Mouse (Mus musculus) gastrocnemius, postnatal 36 days (tissue): Measurements from ENCODE around the gene Olfr284. TPM values are rescaled to one million over a fixed set of nuclear protein-coding genes. Genes with fewer than 3 reads are reported as not detected.

ENCODE experiments used
- DNase-seq, 2 experiments: peaks; one replicate each; pipeline ENCODE4 v3.0.0; 2022
- intact Hi-C: fragments of 180-260 bp; cut with DNase I; formaldehyde crosslinking; loops from one replicate; pipeline ENCODE4 v1.15.1; 2025
- long read RNA-seq, 2 experiments: library from polyadenylated mRNA; stranded (forward); transcript quantifications; one replicate each; pipeline ENCODE4 v2.0.0; 2021
- total RNA-seq, 2 experiments: library from RNA; stranded (reverse); gene quantifications; 2 replicates each; pipeline ENCODE4 v1.2.3; 2021

Gene Olfr284
- total RNA-seq: not detected
- long read RNA-seq, experiment 1: 0 reads
- long read RNA-seq, experiment 2: 0 reads

GRCm38 (mm10) chr15:98340887-98341286 is at the start of gene Olfr284:
Gene Olfr284 (minus strand): TSS chr15:98340987.
- DNase-seq: no peak
- intact Hi-C loops: no loop called here

- intact Hi-C loops: loop anchor here (2.0 to 10.0 kb wide), 2 partner anchors 207 to 325 kb away; no protein-coding TSS in a partner anchor
- peak; percentile 37 to 72 for DNase-seq
Measured at GRCm38 (mm10) chr15:98389796-98390195, 49.0 kb upstream of the Olfr284 start.

GRCm38 (mm10) chr15:98387621-98388020 is 46.8 kb upstream of the Olfr284 start:
- intact Hi-C loops: loop anchor here (2.0 to 10.0 kb wide), 2 partner anchors 205 to 323 kb away; no protein-coding TSS in a partner anchor
- DNase-seq: no peak

GRCm38 (mm10) chr15:98380846-98381245 is 40.1 kb upstream of the Olfr284 start, which contains the start of gene Olfr283:
Gene Olfr283 (minus strand): TSS chr15:98380946.
- no peak for DNase-seq
- intact Hi-C loops: loop anchor here (10.0 kb wide), 1 partner anchor 316 kb away; no protein-coding TSS in a partner anchor

GRCm38 (mm10) chr15:98378209-98378608 is 37.4 kb upstream of the Olfr284 start:
- intact Hi-C loops: no loop called here
- DNase-seq: no peak

GRCm38 (mm10) chr15:98317177-98317724 is 23.5 kb downstream of the Olfr284 start, which contains the start of gene Olfr285:
Gene Olfr285 (minus strand): TSS chr15:98317353.
- DNase-seq: no peak
- intact Hi-C loops: no loop called here

- DNase-seq: no peak
- intact Hi-C loops: no loop called here
Measured at GRCm38 (mm10) chr15:98315703-98316102, 25.1 kb downstream of the Olfr284 start.

GRCm38 (mm10) chr15:98295628-98296551 is 44.9 kb downstream of the Olfr284 start, which contains the start of gene Zfp641:
Gene Zfp641 (minus strand): TSS chr15:98296161.
- intact Hi-C loops: loop anchor here (2.0 kb wide), 1 partner anchor 115 kb away; no protein-coding TSS in a partner anchor
- peak; percentile 33 to 34 for DNase-seq

GRCm38 (mm10) chr15:98293651-98294050 is 47.1 kb downstream of the Olfr284 start:
- intact Hi-C loops: no loop called here
- DNase-seq: no peak

Other genes starting within 250 kb of the Olfr284 start
- 1,000 to 10,000 TPM; 2,575 to 2,874 TPM for gene Pfkm, start 248.4 kb downstream of the Olfr284 start, total RNA-seq
- 1 to 10 TPM; 6.0 to 8.1 TPM for gene Senp1, start 247.2 kb downstream of the Olfr284 start, total RNA-seq
- gene Asb8, start 175.4 kb downstream of the Olfr284 start, total RNA-seq: 100 to 1,000 TPM; 107 to 122 TPM
- not detected for gene Ccdc184, start 173.8 kb downstream of the Olfr284 start, total RNA-seq
- gene Olfr288, start 145.4 kb downstream of the Olfr284 start, total RNA-seq: not detected
- gene Gm44579, start 120.0 kb downstream of the Olfr284 start, total RNA-seq: not detected
- not detected for gene Olfr287, start 119.9 kb downstream of the Olfr284 start, total RNA-seq
- gene Olfr286, start 106.5 kb downstream of the Olfr284 start, total RNA-seq: not detected
- gene H1fnt, start 83.7 kb downstream of the Olfr284 start, total RNA-seq: not detected
- 10 to 100 TPM in 1 of 2 experiments, 1 to 10 TPM in 1; 9.7 to 10.3 TPM for gene Zfp641, start 44.8 kb downstream of the Olfr284 start, total RNA-seq
- gene Olfr285, start 23.6 kb downstream of the Olfr284 start, total RNA-seq: not detected
- not detected for gene Olfr283, start 40.0 kb upstream of the Olfr284 start, total RNA-seq
- not detected for gene Olfr282, start 90.2 kb upstream of the Olfr284 start, total RNA-seq
- not detected for gene Olfr281, start 111.6 kb upstream of the Olfr284 start, total RNA-seq
- gene OR5BS1P, start 128.9 kb upstream of the Olfr284 start, total RNA-seq: not detected
- not detected for gene Lalba, start 141.7 kb upstream of the Olfr284 start, total RNA-seq
- gene Olfr279, start 151.4 kb upstream of the Olfr284 start, total RNA-seq: not detected
- 10 to 100 TPM; 62.2 to 64.5 TPM for gene Kansl2, start 193.3 kb upstream of the Olfr284 start, total RNA-seq
- gene Ccnt1, start 229.9 kb upstream of the Olfr284 start, total RNA-seq: 10 to 100 TPM; 12.4 to 17.9 TPM
- gene 4930415O20Rik, start 230.0 kb upstream of the Olfr284 start, total RNA-seq: under 1 TPM in 1 of 2 experiments, not detected in 1; 0.87 TPM